Mouse (Mus musculus): Measurements from ENCODE around the gene Il20ra.

DNA sequence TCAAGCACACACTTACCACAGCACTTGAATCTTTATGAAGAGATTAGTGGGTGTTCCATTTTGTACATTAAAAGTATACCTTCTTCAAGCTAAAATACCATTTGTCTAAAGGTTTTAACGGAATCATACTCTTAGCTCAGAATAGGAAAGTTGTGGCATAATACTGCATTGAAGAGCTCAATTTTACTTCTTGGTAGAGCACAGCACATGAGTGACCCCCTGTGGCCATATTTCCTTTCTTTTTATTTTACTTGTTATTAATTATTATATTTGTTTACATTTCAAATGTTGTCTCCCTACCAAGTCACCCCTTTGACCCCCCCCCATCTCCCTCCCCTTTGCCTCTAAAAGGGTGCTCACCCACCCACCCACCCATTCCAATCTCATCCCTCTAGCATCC is 39.2 kb upstream of the Il20ra start:
- TF ChIP-seq MAFK (IDR thresholded peaks at IDR 0.05; ENCODE audit: insufficient read depth, low read depth, low read length) = no peak
- no peak for TF ChIP-seq ZNF384 (IDR thresholded peaks at IDR 0.05; ENCODE audit: low read depth, low read length)
- no peak for TF ChIP-seq CHD2 (IDR thresholded peaks at IDR 0.05; ENCODE audit: low read depth, low read length)

Measured in ES-E14 (cell line).